ENCODE assay signal across 8 mouse cellular contexts in genomic region chr3:79286031-79286375, GRCm38 (mm10). TPM values are rescaled to one million over a fixed set of nuclear protein-coding genes. Genes with fewer than 3 reads are reported as not detected.
DNase-seq lines count a peak whose midpoint lies in the region; ATAC-seq and TF ChIP-seq lines count a peak whose summit lies in the region.

No protein-coding gene starts in this region.

- peaks cover 18% of the 10 kb centered on the region for H3K4me1 ChIP-seq in thymus, adult 2 months (replicated peaks; ENCODE audit: control insufficient read depth, insufficient read depth, low read length)
- H3K4me1 ChIP-seq in heart, embryonic 15.5 days (replicated peaks): peaks cover 36% of the 10 kb centered on the region
- peaks cover 5% of the 10 kb centered on the region for H3K4me1 ChIP-seq in liver, embryonic 16.5 days (ENCODE audit: control insufficient read depth, low read depth, low read length)

- peak overlapping the region; percentile 99 for H3K4me3 ChIP-seq in thymus, adult 2 months (ENCODE audit: control insufficient read depth, insufficient read depth, low read length)
- peak overlapping the region; percentile 80 for H3K4me3 ChIP-seq in heart, embryonic 15.5 days
- H3K4me3 ChIP-seq in liver, embryonic 16.5 days (ENCODE audit: low read depth, low read length): peak overlapping the region; percentile 73

- H3K27ac ChIP-seq in thymus, adult 2 months (ENCODE audit: control insufficient read depth, insufficient read depth, low read length): no peak overlapping the region; the same call in 1 of the 2 replicates
- peak overlapping the region; percentile 99 for H3K27ac ChIP-seq in heart, embryonic 15.5 days
- no peak overlapping the region; the same call in 1 of the 2 replicates for H3K27ac ChIP-seq in liver, embryonic 16.5 days (ENCODE audit: low read length)

- H3K36me3 ChIP-seq in thymus, adult 2 months (ENCODE audit: control insufficient read depth, insufficient read depth, low read length): no peaks in the 10 kb centered on the region
- H3K36me3 ChIP-seq in heart, embryonic 15.5 days: no peaks in the 10 kb centered on the region
- no peaks in the 10 kb centered on the region for H3K36me3 ChIP-seq in liver, embryonic 16.5 days (ENCODE audit: control insufficient read depth, insufficient read depth)

- peak overlapping the region; percentile 84 for H3K4me2 ChIP-seq in heart, embryonic 15.5 days
- peak overlapping the region; percentile 79 for H3K4me2 ChIP-seq in liver, embryonic 16.5 days (ENCODE audit: low read depth, low read length)

- H3K9me3 ChIP-seq in heart, embryonic 15.5 days (replicated peaks): no peaks in the 10 kb centered on the region
- H3K9me3 ChIP-seq in liver, embryonic 16.5 days (replicated peaks; ENCODE audit: control insufficient read depth, low read length): no peaks in the 10 kb centered on the region

- H3K9ac ChIP-seq in heart, embryonic 15.5 days: peak overlapping the region; percentile 93
- peak overlapping the region; percentile 69 for H3K9ac ChIP-seq in liver, embryonic 16.5 days (ENCODE audit: low read depth, low read length)

- H3K27me3 ChIP-seq in thymus, adult 2 months (ENCODE audit: control insufficient read depth, insufficient read depth, low read length): no peaks in the 10 kb centered on the region
- no peaks in the 10 kb centered on the region for H3K27me3 ChIP-seq in heart, embryonic 15.5 days
- peaks cover 40% of the 10 kb centered on the region for H3K27me3 ChIP-seq in liver, embryonic 16.5 days (ENCODE audit: control insufficient read depth, insufficient read depth, low read depth, low read length)

- ATAC-seq in frontal cortex, adult (ENCODE audit: low TSS enrichment): peak; percentile 0; the same call in 1 of the 2 replicates
- no peak for ATAC-seq in heart, embryonic 15.5 days (replicated peaks; ENCODE audit: insufficient number of reproducible peaks, insufficient read depth, low FRiP score, low read depth)
- ATAC-seq in liver, embryonic 16.5 days (ENCODE audit: low read depth): no peak

- no peak for TF ChIP-seq POLR2A in thymus, adult 2 months (IDR thresholded peaks at IDR 0.05; ENCODE audit: control insufficient read depth, extremely low read depth, insufficient read depth, low read length, poor library complexity)

- TF ChIP-seq CTCF in thymus, adult 2 months (IDR thresholded peaks at IDR 0.05; ENCODE audit: borderline replicate concordance, control insufficient read depth, extremely low read depth, insufficient read depth, low read length, poor library complexity): no peak

- WGBS in thymus, adult 2 months: 1% methylated on average over 10 of the region's 10 CpGs
- WGBS in heart, embryonic 15.5 days: 0% methylated on average over 10 of the region's 10 CpGs
- 3% methylated on average over 10 of the region's 10 CpGs for WGBS in liver, embryonic 16.5 days (ENCODE audit: insufficient replicate concordance)

- no peak for DNase-seq in frontal cortex, postnatal 25 days (ENCODE audit: low spot score in 2 of 2)
- no peak for DNase-seq in thymus, adult 2 months
- DNase-seq in thymus, postnatal 25 days: no peak
- DNase-seq in yolk sac, embryonic 10.5 days (ENCODE audit: low spot score): peak; percentile 36
- no peak for DNase-seq in spleen, postnatal 14 days (ENCODE audit: low spot score in 2 of 2)

RNA-seq across cellular contexts. Expression of gene Rapgef2, which starts 0.3 kb away (rescaled TPM):
- 8.7 and 9.7 TPM in 2 replicates for polyA plus RNA-seq in thymus, adult 2 months (2012; rRNA removed)
- 5.7 TPM in 2 replicates for polyA plus RNA-seq in heart, embryonic 15.5 days (2015; fragmentation: Nextera tagmentation; extraction: Ambion mirVana)
- polyA plus RNA-seq in liver, embryonic 16.5 days (2015; fragmentation: Nextera tagmentation; extraction: Ambion mirVana): 1.0 and 1.4 TPM in 2 replicates

RNA-seq across cellular contexts. Expression of gene Gm17359, which starts 50.5 kb away (rescaled TPM):
- polyA plus RNA-seq in thymus, adult 2 months (2012; rRNA removed): 0.11 TPM in 1 of 2 replicates, not detected in the other
- polyA plus RNA-seq in heart, embryonic 15.5 days (2015; fragmentation: Nextera tagmentation; extraction: Ambion mirVana): not detected in 2 replicates
- 0.05 TPM in 1 of 2 replicates, not detected in the other for polyA plus RNA-seq in liver, embryonic 16.5 days (2015; fragmentation: Nextera tagmentation; extraction: Ambion mirVana)
